Mouse (Mus musculus) thymus, postnatal 36 days (tissue): ENCODE results near the gene Slc28a2.
"Not testable (repeated sequence)": the region's sequence is repeated elsewhere in the genome, so short reads cannot be mapped to it uniquely, and the experiment has no call there.

Experiments used
- DNase-seq, 2 experiments: peaks; one replicate each; pipeline ENCODE4 v3.0.0; 2022; ENCODE audit warnings: mixed read lengths in 2 of 2

The Slc28a2 gene

DNA sequence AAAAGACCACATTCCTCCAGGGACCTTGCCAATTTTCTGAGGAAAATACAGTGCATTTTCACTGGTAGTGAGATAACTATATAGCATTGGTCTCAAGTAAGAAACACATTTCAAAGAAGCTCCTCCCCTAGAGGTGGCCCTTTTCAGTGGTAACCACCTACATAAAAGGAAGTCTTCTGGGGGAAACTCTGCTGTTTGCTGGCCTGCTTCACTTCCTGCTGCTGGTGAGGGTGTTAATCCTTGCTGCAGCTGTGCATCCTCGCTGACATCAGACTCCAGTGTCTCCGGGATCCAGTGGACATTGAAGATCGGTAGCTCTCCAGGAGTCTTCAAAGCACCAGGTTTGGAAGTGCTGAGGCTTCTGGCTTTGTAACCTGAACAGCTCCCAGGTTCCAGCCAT lies at the start of gene Slc28a2:
Gene Slc28a2 (plus strand): TSS at position 278 of the 400 bp plus-strand sequence.
- peak; percentile 40 to 55 for DNase-seq

DNA sequence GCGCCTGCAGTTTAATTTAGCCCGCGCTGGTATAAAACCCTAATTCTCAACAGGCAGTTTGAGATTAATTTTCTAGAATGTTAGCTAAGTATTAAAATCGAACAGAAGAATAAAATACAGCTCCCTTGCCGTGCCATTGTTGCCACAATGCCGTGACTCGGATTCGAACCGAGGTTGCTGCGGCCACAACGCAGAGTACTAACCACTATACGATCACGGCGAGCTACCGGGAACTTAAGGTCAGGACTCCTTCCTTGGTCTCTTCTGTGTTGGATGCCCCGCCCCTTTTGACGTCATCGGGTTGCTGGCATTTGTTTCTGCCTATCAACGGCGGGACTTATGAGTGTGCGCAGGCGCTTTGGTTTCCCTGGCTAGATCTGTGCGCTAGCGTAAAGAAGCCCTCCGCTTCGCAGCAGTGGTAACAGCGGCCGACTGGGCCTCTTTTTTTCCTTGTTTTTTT lies 49.0 kb upstream of the Slc28a2 start:
- peak; percentile 95 to 97 for DNase-seq

DNA sequence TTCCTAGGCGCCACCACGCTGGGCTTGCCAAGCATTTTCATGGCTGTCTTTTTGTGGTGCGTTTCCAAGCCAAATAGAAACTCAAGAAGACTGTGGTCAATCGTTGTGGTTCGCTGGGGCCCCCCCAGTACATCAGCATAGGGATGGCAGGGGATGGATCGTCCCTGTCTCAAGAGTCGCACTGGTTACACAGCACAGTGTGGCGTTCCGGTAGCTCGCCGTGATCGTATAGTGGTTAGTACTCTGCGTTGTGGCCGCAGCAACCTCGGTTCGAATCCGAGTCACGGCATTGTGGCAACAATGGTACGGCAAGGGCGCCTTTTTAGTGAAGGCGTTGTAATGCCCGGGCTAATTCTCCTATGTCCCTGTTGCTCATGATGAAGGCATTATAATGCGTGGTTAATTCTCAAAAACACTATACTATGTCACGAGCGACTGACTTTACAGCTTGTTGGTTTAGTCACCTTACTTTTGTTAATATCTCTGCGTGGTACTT lies 48.5 kb upstream of the Slc28a2 start:
- DNase-seq = peak; percentile 73 to 78

DNA sequence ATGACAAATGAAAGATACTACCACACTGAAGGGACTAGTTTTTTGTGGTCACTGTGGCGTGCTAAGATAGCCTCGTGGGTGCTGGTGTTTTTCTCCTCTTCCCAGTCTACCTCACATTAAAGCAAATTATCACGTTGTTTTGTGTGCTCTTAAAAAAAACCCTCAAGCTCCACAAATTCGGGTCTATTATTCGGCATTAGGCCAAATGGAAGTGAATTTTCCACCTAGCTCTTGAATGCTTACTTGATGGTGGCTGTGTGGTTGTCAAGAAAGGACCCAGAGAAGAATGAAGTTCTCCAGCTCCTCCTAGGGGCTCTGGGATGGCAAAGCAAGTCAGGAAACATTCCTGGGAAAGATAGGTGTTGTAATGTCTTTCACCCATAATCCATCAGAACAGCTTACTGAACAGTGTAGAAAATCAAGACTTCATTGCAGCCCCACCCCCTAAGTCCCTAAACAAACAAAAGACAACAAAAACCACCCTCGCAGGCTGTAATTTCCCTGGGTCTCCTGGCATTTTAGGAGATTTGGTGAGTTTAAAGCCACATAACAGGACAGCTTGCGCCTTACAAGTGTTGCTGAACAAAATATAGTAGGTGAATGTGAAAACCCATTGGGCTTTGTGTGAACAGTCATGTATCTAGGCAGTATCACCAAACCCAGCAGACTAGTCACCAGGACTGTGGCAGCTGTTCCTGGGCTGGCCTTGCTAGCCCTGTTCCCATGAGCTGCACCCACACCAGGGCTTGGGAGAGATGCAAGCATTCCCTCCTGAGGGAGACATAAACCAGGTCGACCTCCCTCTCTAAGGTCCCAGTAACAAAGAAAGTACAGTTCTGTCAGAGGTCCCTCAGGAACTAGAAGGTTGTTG lies 47.6 kb upstream of the Slc28a2 start:
- DNase-seq = no peak

DNA sequence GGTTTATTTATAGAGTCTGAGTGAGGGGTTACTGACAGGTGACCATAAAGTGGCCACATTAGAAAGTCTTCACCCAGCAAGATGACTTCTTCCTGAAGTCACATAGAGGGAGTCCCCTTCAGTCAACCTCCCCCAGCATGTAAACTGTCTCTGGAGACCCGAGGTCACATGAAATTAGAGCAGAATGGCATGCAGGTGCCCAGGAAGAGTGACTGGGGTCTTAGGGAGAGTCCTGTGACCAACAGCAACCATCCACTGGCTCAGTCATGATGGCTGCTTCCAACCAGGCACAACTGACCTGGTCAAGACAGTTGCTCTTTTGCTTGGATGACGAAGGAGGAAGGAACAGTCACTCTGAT lies 47.0 kb upstream of the Slc28a2 start:
- no peak for DNase-seq

DNA sequence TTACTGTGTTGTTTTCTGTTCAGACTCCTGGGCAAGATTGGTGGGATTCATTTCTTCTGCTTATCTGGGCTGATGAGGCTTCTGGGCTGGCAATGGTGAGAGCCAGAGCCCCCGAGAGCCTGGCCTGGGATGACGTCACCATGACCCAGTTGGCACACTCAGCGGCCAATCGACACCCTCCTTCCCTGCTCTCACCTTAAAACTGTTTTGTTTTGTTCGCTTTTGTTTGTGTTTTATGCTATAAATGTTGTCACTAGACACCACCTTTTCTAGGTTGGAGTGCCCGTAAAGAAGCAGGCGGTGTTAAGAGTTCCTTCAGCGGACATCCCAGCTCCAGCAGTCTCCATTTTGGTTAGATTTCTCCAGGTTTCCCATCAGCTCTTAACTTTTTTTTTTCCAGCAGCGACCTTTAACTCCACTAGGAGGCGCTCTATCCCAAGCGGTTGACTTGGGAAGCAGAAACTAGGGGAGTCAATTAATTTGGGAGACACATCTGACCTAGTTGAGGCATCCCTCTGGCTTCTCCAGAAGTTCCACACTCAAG lies 45.4 kb upstream of the Slc28a2 start:
- peak; percentile 43 to 56 for DNase-seq

DNA sequence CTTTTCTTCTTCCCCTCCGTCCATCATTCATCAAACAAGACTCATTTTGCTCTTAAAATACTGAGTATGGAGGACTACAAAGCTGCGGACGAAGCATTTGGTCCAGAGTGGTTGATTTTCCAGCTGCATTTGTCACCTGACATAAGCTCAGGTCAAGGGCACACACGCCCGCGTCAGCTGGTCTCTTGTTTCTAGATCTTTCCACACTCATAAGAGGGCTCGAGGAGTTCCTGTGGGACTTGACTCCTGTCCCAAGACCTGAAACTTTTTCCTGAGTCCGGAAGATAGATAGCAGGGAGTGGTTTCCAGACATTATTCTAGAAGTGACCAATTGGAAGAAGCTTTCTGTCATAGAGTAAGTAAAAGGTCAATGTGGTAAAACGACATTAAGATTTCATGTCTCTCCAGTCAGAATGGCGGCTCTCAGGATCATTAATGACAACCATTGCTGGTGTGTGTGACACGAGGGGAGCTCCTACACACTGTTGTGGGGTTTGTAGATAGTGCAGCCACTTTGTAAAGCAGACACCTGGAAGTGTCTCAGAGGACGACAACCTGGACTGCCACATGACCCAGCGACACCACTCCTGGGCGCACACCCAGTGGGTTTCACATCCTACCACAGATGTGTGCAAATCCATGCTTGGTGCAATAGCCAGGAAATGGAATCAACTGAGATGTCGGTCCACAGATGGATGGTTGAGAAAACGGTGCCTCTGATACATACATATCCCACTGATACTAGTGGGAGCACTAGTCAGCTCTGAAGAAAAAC lies 44.8 kb upstream of the Slc28a2 start:
- DNase-seq = no peak

DNA sequence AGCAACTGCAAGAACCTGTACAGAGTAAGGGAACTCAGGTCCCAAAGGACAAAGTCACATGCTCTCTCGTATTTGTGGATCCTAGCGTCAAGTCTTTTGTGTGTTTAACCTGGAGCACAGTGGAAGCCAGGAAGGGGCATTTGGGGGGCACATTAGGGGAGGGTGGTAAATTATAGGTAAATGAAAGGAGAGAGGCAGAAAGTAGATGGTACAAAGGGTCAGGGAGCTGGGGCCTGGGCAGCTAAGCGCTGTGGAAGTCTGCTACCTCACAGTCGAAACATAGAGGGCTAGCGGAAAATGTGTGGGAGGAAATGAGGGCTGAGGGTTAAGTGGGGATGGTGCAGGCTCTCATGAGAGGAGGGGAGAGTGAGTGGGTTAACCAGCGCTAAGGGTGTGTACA lies 44.2 kb upstream of the Slc28a2 start:
- no peak for DNase-seq

DNA sequence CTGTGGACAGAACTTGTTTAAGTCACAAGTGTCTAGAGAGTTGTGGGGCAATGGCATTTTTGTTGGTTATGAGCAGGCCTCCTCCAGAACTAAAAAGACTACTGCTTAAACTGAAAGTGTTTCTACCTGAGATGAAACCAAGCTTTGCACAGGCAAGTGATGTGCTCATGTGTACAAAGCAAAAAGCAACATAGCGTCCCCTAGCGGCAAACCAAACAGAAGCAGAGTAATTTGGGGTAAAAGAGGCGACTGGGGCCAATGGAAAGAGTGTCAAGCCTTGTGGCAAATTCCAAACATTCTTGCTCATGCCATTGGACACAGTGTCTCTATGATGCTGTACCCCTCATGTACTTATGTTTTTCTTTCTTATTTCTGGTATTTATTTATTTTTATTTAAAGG lies 41.2 kb upstream of the Slc28a2 start:
- no peak for DNase-seq

DNA sequence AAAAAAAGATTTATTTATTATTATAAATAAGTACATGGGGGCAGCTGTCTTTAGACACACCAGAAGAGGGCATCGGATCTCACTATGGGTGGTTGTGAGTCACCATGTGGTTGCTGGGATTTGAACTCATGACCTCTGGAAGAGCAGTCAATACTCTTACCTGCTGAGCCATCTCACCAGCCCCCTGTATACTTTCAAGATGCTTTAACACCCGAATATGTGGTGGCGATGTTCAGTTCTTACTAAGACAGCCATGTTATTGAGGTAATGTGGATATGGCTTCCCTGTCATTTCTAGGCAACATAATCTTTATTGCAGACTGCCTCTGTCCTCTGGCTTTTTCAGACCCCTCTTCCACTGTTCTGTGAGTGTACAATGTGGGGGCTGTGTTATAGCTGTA lies 39.1 kb upstream of the Slc28a2 start:
- not testable (repeated sequence) for DNase-seq

DNA sequence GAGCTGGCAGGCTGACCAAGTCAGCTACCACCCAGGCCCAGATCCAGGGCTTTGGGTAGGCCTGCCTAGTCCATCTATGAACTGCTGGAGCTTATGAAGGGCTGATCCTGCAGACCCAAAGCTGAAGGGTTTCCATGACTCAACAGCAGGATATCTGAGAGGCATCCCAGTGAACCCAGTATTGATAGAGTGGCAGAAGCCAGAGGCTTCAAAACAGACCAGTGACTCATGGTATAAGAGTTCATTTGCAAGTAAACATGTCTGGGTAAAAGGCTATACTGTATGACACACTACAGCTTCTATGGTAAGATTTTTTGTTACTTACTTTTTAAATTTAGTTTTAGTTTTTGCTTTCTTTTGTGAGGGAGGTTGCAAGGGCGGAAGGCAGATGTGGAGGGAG lies 30.1 kb upstream of the Slc28a2 start:
- no peak for DNase-seq

DNA sequence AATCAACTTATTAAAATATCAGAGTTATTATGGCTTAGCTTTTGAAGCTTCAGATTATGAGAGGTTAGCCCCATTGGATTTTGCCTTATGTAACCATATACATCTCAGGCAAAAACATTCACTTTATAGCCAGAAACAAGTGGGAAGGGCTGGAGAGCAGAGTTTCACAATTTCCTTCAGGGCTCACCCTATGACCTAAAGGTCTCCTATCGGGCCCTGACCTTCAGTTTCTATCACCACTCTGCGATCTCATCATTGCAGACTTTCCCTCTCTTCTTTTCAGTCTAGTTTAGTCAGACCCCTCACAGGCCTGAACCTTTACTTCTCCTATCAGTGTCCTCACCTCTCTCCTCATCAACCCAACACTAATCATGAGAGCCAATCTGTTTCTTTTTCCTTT lies 18.7 kb upstream of the Slc28a2 start:
- no peak for DNase-seq

DNA sequence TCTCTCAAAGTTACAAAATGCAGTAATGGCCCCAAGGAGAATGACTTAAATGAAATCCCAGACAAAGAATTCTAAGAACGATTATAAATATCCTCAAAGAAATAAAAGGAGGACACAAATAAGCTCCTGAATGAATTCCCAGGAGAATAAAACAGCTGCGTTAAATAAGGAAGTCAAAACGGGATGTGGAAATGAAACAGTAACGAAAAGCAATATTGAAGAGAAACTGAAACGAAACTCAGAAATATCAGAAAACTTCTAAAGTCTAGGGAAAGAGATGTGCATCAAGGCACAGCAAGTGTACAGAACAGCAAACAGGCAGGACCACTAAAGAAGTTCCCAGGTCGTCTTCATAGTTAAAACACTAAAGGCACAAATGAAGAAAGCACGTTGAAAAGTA lies 17.3 kb upstream of the Slc28a2 start:
- DNase-seq = no peak

DNA sequence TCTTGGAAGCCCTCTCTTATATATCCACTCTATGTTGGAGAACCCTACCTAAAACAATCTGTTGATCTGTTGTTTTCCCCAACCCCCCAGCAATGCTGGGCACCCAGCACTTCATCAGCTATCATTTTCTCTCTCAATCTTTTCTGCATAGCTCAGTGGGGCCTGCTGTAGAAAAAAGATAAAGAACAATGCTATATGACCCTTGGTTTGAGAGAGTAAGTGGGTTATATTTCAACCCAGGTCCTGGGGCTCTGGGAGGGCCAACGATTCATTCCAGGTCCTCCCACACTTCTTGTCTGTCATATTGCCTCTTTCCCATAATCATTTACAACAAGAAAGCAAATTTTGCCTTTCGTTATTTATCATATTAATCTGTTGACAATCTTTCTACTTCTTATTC lies 368 bp downstream of the Slc28a2 start:
- DNase-seq = not testable (repeated sequence)

DNA sequence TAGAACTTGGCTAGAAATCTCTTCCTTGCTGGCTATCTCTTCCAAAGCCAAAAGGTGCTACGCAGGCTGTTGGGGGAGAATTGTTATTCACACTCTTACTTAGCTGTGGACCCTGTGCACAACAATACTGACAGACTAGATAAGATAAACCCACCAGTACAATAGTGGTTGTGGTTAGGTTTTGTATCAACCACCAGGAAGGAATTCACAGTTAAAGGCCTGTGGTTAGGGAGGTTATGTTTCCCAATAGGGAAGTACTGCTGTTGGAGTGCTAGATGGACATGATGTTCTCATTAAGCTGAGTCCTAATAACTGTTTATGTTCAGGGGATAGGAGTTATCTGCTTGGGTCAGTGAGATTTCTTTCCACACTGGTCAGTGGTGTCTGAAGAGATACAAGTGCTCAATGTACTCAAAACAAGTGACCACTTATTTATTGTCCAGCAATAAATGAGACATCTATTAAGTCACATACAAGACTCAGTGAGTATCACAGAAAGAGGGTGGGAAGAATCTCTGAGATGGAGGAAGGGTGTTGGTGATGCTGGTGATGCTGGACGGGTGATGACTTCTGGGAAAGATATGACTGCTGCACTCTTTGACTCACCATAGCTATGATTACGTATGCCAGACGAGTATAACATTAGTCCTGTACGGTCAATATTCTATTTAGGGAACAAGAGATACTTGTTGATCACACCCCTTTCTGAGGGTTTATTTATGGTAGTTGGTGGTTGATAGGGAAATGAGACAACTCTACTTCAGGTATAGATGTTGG lies 12.6 kb downstream of the Slc28a2 start:
- DNase-seq = not testable (repeated sequence)

DNA sequence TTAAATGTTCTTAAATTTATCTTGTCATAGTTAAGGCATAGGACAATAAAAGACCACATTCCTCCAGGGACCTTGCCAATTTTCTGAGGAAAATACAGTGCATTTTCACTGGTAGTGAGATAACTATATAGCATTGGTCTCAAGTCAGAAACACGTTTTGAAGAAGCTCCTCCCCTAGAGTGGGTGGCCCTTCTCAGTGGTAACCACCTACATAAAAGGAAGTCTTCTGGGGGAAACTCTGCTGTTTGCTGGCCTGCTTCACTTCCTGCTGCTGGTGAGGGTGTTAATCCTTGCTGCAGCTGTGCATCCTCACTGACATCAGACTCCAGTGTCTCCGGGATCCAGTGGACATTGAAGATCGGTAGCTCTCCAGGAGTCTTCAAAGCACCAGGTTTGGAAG lies 14.2 kb downstream of the Slc28a2 start:
- peak; percentile 56 to 64 for DNase-seq

DNA sequence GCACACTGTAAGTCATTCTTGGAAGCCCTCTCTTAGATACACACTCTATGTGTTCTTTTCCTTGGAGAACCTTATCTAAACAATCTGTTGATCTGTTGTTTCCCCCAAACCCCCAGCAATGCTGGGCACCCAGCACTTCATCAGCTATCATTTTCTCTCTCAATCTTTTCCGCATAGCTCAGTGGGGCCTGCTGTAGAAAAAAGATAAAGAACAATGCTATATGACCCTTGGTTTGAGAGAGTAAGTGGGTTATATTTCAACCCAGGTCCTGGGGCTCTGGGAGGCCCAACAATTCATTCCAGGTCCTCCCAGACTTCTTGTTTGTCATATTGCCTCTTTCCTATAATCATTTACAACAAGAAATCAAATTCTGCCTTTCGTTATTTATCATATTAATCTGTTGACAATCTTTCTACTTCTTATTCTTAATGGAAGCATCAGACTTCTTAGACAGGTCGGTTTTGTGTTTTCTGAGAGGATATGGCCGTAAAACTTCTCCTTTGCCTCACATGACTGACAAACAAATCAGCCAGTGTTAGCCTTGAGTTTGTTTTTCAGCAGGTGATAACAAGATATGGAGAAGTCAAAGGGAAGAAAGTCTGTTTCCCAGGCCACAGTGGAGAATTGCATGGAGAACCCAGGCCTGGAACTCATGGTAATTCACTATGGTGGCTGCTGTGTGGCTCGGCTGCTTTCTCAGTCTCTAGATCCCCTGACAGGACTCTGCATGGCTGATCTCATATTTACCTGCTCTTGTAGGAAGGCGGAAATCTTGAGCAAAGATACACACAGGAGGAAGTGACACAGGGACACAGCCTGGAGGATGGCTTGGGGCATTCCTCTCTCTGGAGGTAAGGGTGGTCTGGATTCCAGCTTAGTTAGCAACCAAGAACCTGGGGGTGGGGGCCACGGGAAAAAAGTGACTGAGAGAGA lies 15.0 kb downstream of the Slc28a2 start:
- DNase-seq = no peak

DNA sequence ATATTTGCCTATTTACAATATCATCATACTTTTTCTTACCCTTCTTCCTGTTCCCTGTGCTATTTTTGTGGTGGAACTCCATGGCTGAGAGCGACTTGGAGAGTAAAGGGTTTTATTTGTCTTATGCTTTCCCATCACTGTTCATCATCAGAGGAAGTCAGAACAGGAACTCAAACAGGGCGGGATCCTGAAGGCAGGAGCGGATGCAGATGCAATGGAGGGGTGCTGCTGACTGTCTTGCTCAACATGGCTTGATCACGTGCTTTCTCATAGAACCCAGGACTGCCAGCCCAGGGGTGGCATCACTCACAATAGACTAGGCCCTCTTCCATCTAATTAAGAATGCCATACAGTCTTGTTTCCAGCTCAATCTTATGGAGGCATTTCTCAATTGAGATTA lies 24.1 kb downstream of the Slc28a2 start:
- DNase-seq = no peak

DNA sequence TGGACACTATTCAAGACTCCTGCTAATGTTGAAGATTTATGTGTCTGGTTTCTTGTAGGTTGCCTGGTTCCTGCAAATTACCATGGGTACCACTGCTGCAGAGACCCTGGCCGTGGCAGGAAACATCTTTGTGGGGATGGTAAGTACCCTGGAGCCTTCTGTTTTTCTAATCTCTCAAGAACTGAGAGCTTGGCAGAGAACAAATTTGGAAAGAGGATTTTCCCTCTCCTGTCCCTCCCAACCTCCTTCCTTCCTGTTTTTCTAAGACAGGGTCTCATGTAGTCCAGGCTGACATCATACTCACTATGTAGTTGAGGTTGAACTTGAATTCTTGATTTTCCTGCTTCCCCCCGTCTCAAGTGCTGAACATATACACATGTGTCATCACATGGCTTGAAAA lies 26.1 kb downstream of the Slc28a2 start:
- no peak for DNase-seq

DNA sequence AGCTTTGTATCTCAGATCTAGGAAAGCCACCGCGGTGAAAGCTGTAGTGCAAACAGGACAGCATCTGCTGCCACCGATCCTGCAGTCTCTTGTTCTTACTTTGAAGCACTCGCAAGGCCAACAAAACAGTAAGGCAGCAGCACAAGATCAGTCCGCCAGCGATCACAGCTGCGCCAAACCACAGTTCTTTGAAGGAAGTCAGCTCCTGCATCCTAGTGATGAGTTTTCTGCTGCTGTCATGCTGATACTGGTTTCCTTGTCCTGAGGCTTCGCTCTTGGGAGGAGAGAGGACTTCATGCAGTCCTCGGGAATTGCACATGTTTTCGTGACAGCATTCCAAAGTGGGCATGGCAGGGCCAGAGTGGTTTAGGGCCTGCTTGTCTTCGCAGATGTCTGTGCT lies 40.6 kb downstream of the Slc28a2 start:
- DNase-seq = peak; percentile 70 to 82

DNA sequence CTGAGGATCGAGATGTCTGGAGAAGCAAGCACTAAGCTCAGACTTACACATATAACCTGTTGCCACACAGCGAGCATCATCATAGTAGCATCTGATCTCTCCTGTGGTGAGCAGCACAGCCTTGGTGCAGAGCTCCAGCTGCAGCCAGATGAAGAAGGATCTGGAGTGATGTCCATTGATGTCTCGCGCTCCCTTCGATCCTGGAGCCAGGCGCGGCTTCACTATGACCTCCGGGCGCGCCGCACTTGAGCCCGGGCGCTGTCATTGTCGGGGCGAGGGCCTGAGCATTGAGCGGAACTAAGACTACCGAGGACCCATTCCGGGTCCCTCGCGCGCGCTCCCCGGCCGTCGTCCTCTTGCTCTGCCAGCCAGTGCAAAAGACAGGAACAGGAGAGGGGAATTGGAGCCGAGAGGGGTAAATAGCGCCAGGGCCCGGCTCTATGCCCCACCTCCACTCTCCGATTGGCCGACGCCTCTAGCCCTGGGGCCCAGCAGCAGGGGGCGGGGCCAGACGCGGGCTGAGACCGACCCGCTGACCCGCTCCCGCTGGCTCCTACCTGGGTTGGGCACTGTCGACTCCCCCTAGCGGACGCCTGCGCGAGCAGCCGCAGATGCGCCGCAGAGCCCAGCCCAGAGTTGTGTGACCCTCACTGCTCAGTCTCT lies 41.2 kb downstream of the Slc28a2 start:
- peak; percentile 90 to 93 for DNase-seq
